Mouse (Mus musculus) lung, postnatal 0 days (tissue): ENCODE measurements around the gene Nme7.

Experiments used
- CTCF ChIP-seq: IDR thresholded peaks from 2 replicates; pipeline ENCODE4 v1.5.1; 2016; ENCODE audit warnings: antibody characterized with exemption, mild to moderate bottlenecking
- EP300 ChIP-seq: IDR thresholded peaks from 2 replicates; pipeline ENCODE4 v1.6.1; 2016; ENCODE audit warnings: antibody characterized with exemption, mild to moderate bottlenecking, control low read depth

GRCm38 (mm10) chr1:164317261-164317660 lies 13.3 kb downstream of the Nme7 start:
- TF ChIP-seq CTCF (no peak), EP300 (no peak)
